In the genomic region with DNA sequence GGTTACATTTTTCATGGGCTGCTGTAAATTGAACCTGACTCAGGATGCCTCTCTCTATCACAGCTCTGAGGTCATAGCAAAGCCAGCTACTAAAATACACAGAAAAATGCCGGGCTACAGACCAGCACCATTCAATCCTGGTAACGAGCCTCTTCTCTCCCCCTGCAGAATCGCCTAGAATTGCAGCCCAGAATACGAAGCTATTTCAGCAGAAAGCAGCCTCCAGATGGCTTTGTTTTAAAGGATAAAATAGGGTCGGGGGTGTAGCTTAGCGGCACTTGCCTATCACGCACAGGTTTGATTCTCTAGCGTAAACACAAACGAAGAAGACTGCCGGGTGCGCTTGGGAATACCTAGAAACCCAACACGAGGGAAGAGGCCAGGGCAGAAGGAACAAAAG, we compare ENCODE assay signal across 22 mouse cellular contexts. TPM values are rescaled to one million over a fixed set of nuclear protein-coding genes. Genes with fewer than 3 reads are reported as not detected.
DNase-seq lines count a peak whose midpoint lies in the region; ATAC-seq lines count a peak whose summit lies in the region.
"Had no signal": no experiment of that assay in that cellular context is flagged by ENCODE, and none has a peak within 500 bp of the region (broad histone marks: within the 10 kb centered on the region; RNA-seq: fewer than 3 reads in every experiment).

No protein-coding gene starts in this region.

- no peaks in the 10 kb centered on the region for H3K27me3 ChIP-seq in kidney, embryonic 15.5 days
- H3K27me3 ChIP-seq in neural tube, embryonic 13.5 days = no peaks in the 10 kb centered on the region
- no peaks in the 10 kb centered on the region for H3K27me3 ChIP-seq in forebrain, embryonic 16.5 days (replicated peaks; ENCODE audit: control insufficient read depth, insufficient read depth, low read length)
- H3K27me3 ChIP-seq in neural tube, embryonic 15.5 days (replicated peaks) = no peaks in the 10 kb centered on the region
- 0 out of 2 replicates have a peak, but pooled peaks cover under 1% of the 10 kb centered on the region for H3K27me3 ChIP-seq in liver, embryonic 12.5 days (replicated peaks)

- WGBS in kidney, embryonic 15.5 days = 47% methylated on average over 12 of the region's 12 CpGs
- WGBS in neural tube, embryonic 13.5 days = 63% methylated on average over 12 of the region's 12 CpGs
- 35% methylated on average over 12 of the region's 12 CpGs for WGBS in forebrain, embryonic 16.5 days
- 51% methylated on average over 12 of the region's 12 CpGs for WGBS in neural tube, embryonic 15.5 days
- 77% methylated on average over 12 of the region's 12 CpGs for WGBS in liver, embryonic 12.5 days (ENCODE audit: insufficient replicate concordance)

- no peaks in the 10 kb centered on the region for H3K36me3 ChIP-seq in kidney, embryonic 15.5 days
- no peaks in the 10 kb centered on the region for H3K36me3 ChIP-seq in neural tube, embryonic 13.5 days
- H3K36me3 ChIP-seq in forebrain, embryonic 16.5 days (ENCODE audit: control insufficient read depth, insufficient read depth) = no peaks in the 10 kb centered on the region
- no peaks in the 10 kb centered on the region for H3K36me3 ChIP-seq in neural tube, embryonic 15.5 days
- no peaks in the 10 kb centered on the region for H3K36me3 ChIP-seq in liver, embryonic 12.5 days
- H3K36me3 ChIP-seq: heart, embryonic 13.5 days had no signal

- H3K4me1 ChIP-seq in kidney, embryonic 15.5 days = peaks cover 87% of the 10 kb centered on the region
- peaks cover 88% of the 10 kb centered on the region for H3K4me1 ChIP-seq in neural tube, embryonic 13.5 days (replicated peaks)
- peaks cover 77% of the 10 kb centered on the region for H3K4me1 ChIP-seq in forebrain, embryonic 16.5 days (replicated peaks; ENCODE audit: control insufficient read depth, insufficient read depth, low read length)
- H3K4me1 ChIP-seq in neural tube, embryonic 15.5 days = peaks cover 90% of the 10 kb centered on the region
- H3K4me1 ChIP-seq in liver, embryonic 12.5 days = peaks cover 78% of the 10 kb centered on the region

- ATAC-seq in kidney, embryonic 15.5 days (replicated peaks; ENCODE audit: low FRiP score) = no peak
- ATAC-seq in neural tube, embryonic 13.5 days (ENCODE audit: low read depth) = no peak
- no peak for ATAC-seq in forebrain, embryonic 16.5 days
- ATAC-seq in neural tube, embryonic 15.5 days (ENCODE audit: low FRiP score) = no peak
- ATAC-seq in liver, embryonic 12.5 days = no peak
- no peak for ATAC-seq in megakaryocyte progenitor cell, adult 5-6 weeks (replicated peaks; ENCODE audit: poor library complexity)
- ATAC-seq: CD4-positive, CD25-positive, alpha-beta regulatory T cell, adult 4 months; liver, postnatal 0 days had no signal

- H3K4me2 ChIP-seq in kidney, embryonic 15.5 days = no peak overlapping the region
- H3K4me2 ChIP-seq in neural tube, embryonic 13.5 days = no peak overlapping the region
- peak overlapping the region; percentile 6; the same call in 1 of the 2 replicates for H3K4me2 ChIP-seq in forebrain, embryonic 16.5 days (ENCODE audit: low read length)
- no peak overlapping the region for H3K4me2 ChIP-seq in neural tube, embryonic 15.5 days
- no peak overlapping the region for H3K4me2 ChIP-seq in liver, embryonic 12.5 days
- H3K4me2 ChIP-seq: heart, embryonic 13.5 days had no signal

- no peak for DNase-seq in kidney, adult 8-10 months
- DNase-seq in neural tube, embryonic 10.5 days (ENCODE audit: extremely low spot score, low spot score) = no peak
- DNase-seq: adrenal gland, adult 8-10 months; cerebellum, adult 9-10 months; embryo, embryonic 11 days; kidney, postnatal 14 days; layer of hippocampus, postnatal 36 days; liver, postnatal 0 days; thymus, postnatal 36 days had no signal

- no peak overlapping the region for H3K9ac ChIP-seq in kidney, embryonic 15.5 days
- no peak overlapping the region for H3K9ac ChIP-seq in neural tube, embryonic 13.5 days
- no peak overlapping the region for H3K9ac ChIP-seq in forebrain, embryonic 16.5 days (replicated peaks; ENCODE audit: low read depth, low read length)
- H3K9ac ChIP-seq in neural tube, embryonic 15.5 days (replicated peaks) = no peak overlapping the region
- no peak overlapping the region for H3K9ac ChIP-seq in liver, embryonic 12.5 days
- H3K9ac ChIP-seq: heart, embryonic 13.5 days; liver, postnatal 0 days had no signal

- H3K4me3 ChIP-seq in kidney, embryonic 15.5 days (replicated peaks) = no peak overlapping the region
- H3K4me3 ChIP-seq in neural tube, embryonic 13.5 days = no peak overlapping the region
- H3K4me3 ChIP-seq in forebrain, embryonic 16.5 days (replicated peaks; ENCODE audit: low read length) = no peak overlapping the region
- H3K4me3 ChIP-seq in neural tube, embryonic 15.5 days (replicated peaks) = no peak overlapping the region
- no peak overlapping the region for H3K4me3 ChIP-seq in liver, embryonic 12.5 days
- H3K4me3 ChIP-seq: erythroblast, embryonic 14.5 days; heart, embryonic 13.5 days had no signal

- peak overlapping the region; percentile 37; the same call in 1 of the 2 replicates for H3K27ac ChIP-seq in kidney, embryonic 15.5 days
- peak overlapping the region; percentile 25; the same call in 1 of the 2 replicates for H3K27ac ChIP-seq in neural tube, embryonic 13.5 days (replicated peaks)
- H3K27ac ChIP-seq in forebrain, embryonic 16.5 days (ENCODE audit: low read length) = peak overlapping the region; percentile 66
- H3K27ac ChIP-seq in neural tube, embryonic 15.5 days (replicated peaks) = peak overlapping the region; percentile 56
- no peak overlapping the region for H3K27ac ChIP-seq in liver, embryonic 12.5 days
- H3K27ac ChIP-seq: heart, embryonic 13.5 days; macrophage had no signal

- H3K9me3 ChIP-seq in kidney, embryonic 15.5 days (replicated peaks) = no peaks in the 10 kb centered on the region
- H3K9me3 ChIP-seq in neural tube, embryonic 13.5 days = no peaks in the 10 kb centered on the region
- no peaks in the 10 kb centered on the region for H3K9me3 ChIP-seq in forebrain, embryonic 16.5 days (ENCODE audit: control insufficient read depth, low read length)
- no peaks in the 10 kb centered on the region for H3K9me3 ChIP-seq in neural tube, embryonic 15.5 days (replicated peaks)
- H3K9me3 ChIP-seq in liver, embryonic 12.5 days (replicated peaks) = no peaks in the 10 kb centered on the region
- H3K9me3 ChIP-seq: heart, embryonic 13.5 days had no signal

RNA-seq across cellular contexts. Expression of gene Itpk1, which starts 4.3 kb away (rescaled TPM):
- 18.9 and 20.8 TPM in 2 replicates for polyA plus RNA-seq in kidney, embryonic 15.5 days (2015; fragmentation: Nextera tagmentation; extraction: Ambion mirVana)
- 30.9 and 34.0 TPM in 2 replicates for polyA plus RNA-seq in neural tube, embryonic 13.5 days (2015; fragmentation: Nextera tagmentation; extraction: Ambion mirVana)
- 66.5 and 68.7 TPM in 2 replicates for polyA plus RNA-seq in forebrain, embryonic 16.5 days (2015; fragmentation: Nextera tagmentation; extraction: Ambion mirVana)
- polyA plus RNA-seq in neural tube, embryonic 15.5 days (2015; fragmentation: Nextera tagmentation; extraction: Ambion mirVana) = 42.7 TPM in 2 replicates
- polyA plus RNA-seq in liver, embryonic 12.5 days (2016; fragmentation: Nextera tagmentation; extraction: Ambion mirVana) = 3.7 and 4.3 TPM in 2 replicates
- total RNA-seq in megakaryocyte progenitor cell, adult 5-6 weeks (2015) = 8.6 and 10.5 TPM in 2 replicates
- 15.1 and 15.3 TPM in 2 replicates for total RNA-seq in megakaryocyte progenitor cell, adult 5-6 weeks (2017)

RNA-seq across cellular contexts. Expression of gene Moap1, which starts 43.0 kb away (rescaled TPM):
- polyA plus RNA-seq in kidney, embryonic 15.5 days (2015; fragmentation: Nextera tagmentation; extraction: Ambion mirVana) = 24.5 and 25.4 TPM in 2 replicates
- polyA plus RNA-seq in neural tube, embryonic 13.5 days (2015; fragmentation: Nextera tagmentation; extraction: Ambion mirVana) = 53.0 and 58.6 TPM in 2 replicates
- 53.6 and 60.2 TPM in 2 replicates for polyA plus RNA-seq in forebrain, embryonic 16.5 days (2015; fragmentation: Nextera tagmentation; extraction: Ambion mirVana)
- 62.5 and 76.5 TPM in 2 replicates for polyA plus RNA-seq in neural tube, embryonic 15.5 days (2015; fragmentation: Nextera tagmentation; extraction: Ambion mirVana)
- 9.2 and 11.7 TPM in 2 replicates for polyA plus RNA-seq in liver, embryonic 12.5 days (2016; fragmentation: Nextera tagmentation; extraction: Ambion mirVana)
- total RNA-seq in megakaryocyte progenitor cell, adult 5-6 weeks (2015) = 8.0 and 13.3 TPM in 2 replicates
- total RNA-seq in megakaryocyte progenitor cell, adult 5-6 weeks (2017) = 2.7 and 10.3 TPM in 2 replicates
- polyA plus RNA-seq: erythroblast, embryonic 14.5 days had no signal

RNA-seq across cellular contexts. Expression of gene Tmem251, which starts 43.1 kb away (rescaled TPM):
- polyA plus RNA-seq in kidney, embryonic 15.5 days (2015; fragmentation: Nextera tagmentation; extraction: Ambion mirVana) = 10.0 and 10.8 TPM in 2 replicates
- polyA plus RNA-seq in neural tube, embryonic 13.5 days (2015; fragmentation: Nextera tagmentation; extraction: Ambion mirVana) = 11.0 and 13.3 TPM in 2 replicates
- polyA plus RNA-seq in forebrain, embryonic 16.5 days (2015; fragmentation: Nextera tagmentation; extraction: Ambion mirVana) = 11.0 and 11.9 TPM in 2 replicates
- polyA plus RNA-seq in neural tube, embryonic 15.5 days (2015; fragmentation: Nextera tagmentation; extraction: Ambion mirVana) = 11.7 and 11.9 TPM in 2 replicates
- 11.5 and 12.3 TPM in 2 replicates for polyA plus RNA-seq in liver, embryonic 12.5 days (2016; fragmentation: Nextera tagmentation; extraction: Ambion mirVana)
- 8.0 and 10.6 TPM in 2 replicates for total RNA-seq in megakaryocyte progenitor cell, adult 5-6 weeks (2015)
- total RNA-seq in megakaryocyte progenitor cell, adult 5-6 weeks (2017) = 8.3 and 8.8 TPM in 2 replicates

RNA-seq across cellular contexts. Expression of gene Gm28051, which starts 57.1 kb away (rescaled TPM):
- not detected in 2 replicates for polyA plus RNA-seq in kidney, embryonic 15.5 days (2015; fragmentation: Nextera tagmentation; extraction: Ambion mirVana)
- not detected in 2 replicates for polyA plus RNA-seq in neural tube, embryonic 13.5 days (2015; fragmentation: Nextera tagmentation; extraction: Ambion mirVana)
- polyA plus RNA-seq in forebrain, embryonic 16.5 days (2015; fragmentation: Nextera tagmentation; extraction: Ambion mirVana) = not detected in 2 replicates
- not detected in 2 replicates for polyA plus RNA-seq in neural tube, embryonic 15.5 days (2015; fragmentation: Nextera tagmentation; extraction: Ambion mirVana)
- polyA plus RNA-seq in liver, embryonic 12.5 days (2016; fragmentation: Nextera tagmentation; extraction: Ambion mirVana) = 0.48 TPM in 1 of 2 replicates, not detected in the other
- not detected in 2 replicates for total RNA-seq in megakaryocyte progenitor cell, adult 5-6 weeks (2015)
- not detected in 2 replicates for total RNA-seq in megakaryocyte progenitor cell, adult 5-6 weeks (2017)
- total RNA-seq: adrenal gland, adult 8-10 months; gastrocnemius, postnatal 4 days; layer of hippocampus, postnatal 36 days; monocyte, adult 5-6 weeks had no signal
- polyA plus RNA-seq: CD4-positive, CD25-positive, alpha-beta regulatory T cell, adult 4 months; erythroblast, embryonic 14.5 days; heart, embryonic 13.5 days; limb, embryonic 14.5 days; liver, postnatal 0 days; macrophage had no signal

RNA-seq across cellular contexts. Expression of gene Gon7, which starts 57.1 kb away (rescaled TPM):
- polyA plus RNA-seq in kidney, embryonic 15.5 days (2015; fragmentation: Nextera tagmentation; extraction: Ambion mirVana) = 33.7 and 38.7 TPM in 2 replicates
- polyA plus RNA-seq in neural tube, embryonic 13.5 days (2015; fragmentation: Nextera tagmentation; extraction: Ambion mirVana) = 50.3 and 50.8 TPM in 2 replicates
- 43.6 and 50.0 TPM in 2 replicates for polyA plus RNA-seq in forebrain, embryonic 16.5 days (2015; fragmentation: Nextera tagmentation; extraction: Ambion mirVana)
- polyA plus RNA-seq in neural tube, embryonic 15.5 days (2015; fragmentation: Nextera tagmentation; extraction: Ambion mirVana) = 47.4 and 47.9 TPM in 2 replicates
- 20.6 and 23.2 TPM in 2 replicates for polyA plus RNA-seq in liver, embryonic 12.5 days (2016; fragmentation: Nextera tagmentation; extraction: Ambion mirVana)
- 19.6 and 19.7 TPM in 2 replicates for total RNA-seq in megakaryocyte progenitor cell, adult 5-6 weeks (2015)
- 17.5 and 18.0 TPM in 2 replicates for total RNA-seq in megakaryocyte progenitor cell, adult 5-6 weeks (2017)
